Mouse (Mus musculus): Measurements from ENCODE around the gene Rcl1.

DNA sequence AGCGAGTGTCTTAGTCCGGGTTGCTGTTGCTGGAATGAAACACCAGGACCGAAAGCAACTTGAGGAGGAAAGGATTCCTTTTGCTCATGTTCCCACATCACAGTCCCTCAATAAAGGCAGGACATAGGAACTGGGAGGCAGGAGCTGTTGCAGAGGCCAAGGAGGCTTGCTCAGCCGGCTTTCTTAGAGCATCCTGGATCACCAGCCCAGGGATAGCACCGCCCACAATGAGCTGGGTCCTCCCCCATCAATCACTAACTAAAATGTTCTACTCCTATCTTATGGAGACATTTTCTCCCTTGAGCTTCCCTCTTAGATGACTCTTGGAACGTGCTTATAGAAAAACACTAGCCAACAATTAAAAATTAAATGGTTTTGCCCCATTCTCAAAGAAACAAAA, 48.4 kb downstream of the Rcl1 start:
- TF ChIP-seq CTCF (IDR thresholded peaks at IDR 0.05) (no peak), EP300 (IDR thresholded peaks at IDR 0.05) (no peak)
